In genomic region chr11:9616133-9616532, GRCm38 (mm10) we compare ENCODE assay signal across 19 mouse cellular contexts.
A peak's percentile ranks its signal among the peaks of the same experiment; 100 is the strongest.
DNase-seq lines count a peak whose midpoint lies in the region; ATAC-seq and TF ChIP-seq lines count a peak whose summit lies in the region.
"Had no signal": no experiment of that assay in that cellular context is flagged by ENCODE, and none has a peak within 500 bp of the region (broad histone marks: within the 10 kb centered on the region; RNA-seq: fewer than 3 reads in every experiment).

No protein-coding gene starts in this region.

- no peak for TF ChIP-seq CTCF in brain, embryonic 14.5 days (IDR thresholded peaks at IDR 0.05; ENCODE audit: borderline replicate concordance, extremely low read depth, insufficient read depth, insufficient read length)

- DNase-seq in A20 (ENCODE audit: low read depth, low spot score), result peak; percentile 4
- peak; percentile 17 for DNase-seq in brain, embryonic 14.5 days (ENCODE audit: low read depth)
- no peak for DNase-seq in kidney, adult 11 months
- DNase-seq in spleen, postnatal 10 days (ENCODE audit: low spot score in 2 of 2), result no peak
- DNase-seq in frontal cortex, adult 2 months (ENCODE audit: extremely low spot score in 1 of 2, low spot score in 1 of 2), result no peak
- no peak for DNase-seq in c-Kit-positive CD71-positive TER-119-positive erythroid progenitor cells, embryonic 14.5 days (ENCODE audit: low spot score)
- DNase-seq: adrenal gland, postnatal 10 days; adrenal gland, postnatal 25 days; B cell, adult 2 months; cerebellum, adult 11 months; cerebellum, adult 18-20 months; cerebellum, adult 8-10 months; cerebellum, adult 9-11 months; embryo, embryonic 11 days had no signal

- peak; percentile 80 for ATAC-seq in granulocyte monocyte progenitor cell, adult 5-6 weeks (replicated peaks; ENCODE audit: poor library complexity, severe bottlenecking)
- peak; percentile 72 for ATAC-seq in megakaryocyte, adult 5-6 weeks (ENCODE audit: poor library complexity, severe bottlenecking)
- ATAC-seq: activated CD4-positive, CD25-positive, alpha-beta regulatory T cell, adult 4 months; CD4-positive, CD25-positive, alpha-beta regulatory T cell, adult 4 months; Patski had no signal

- TF ChIP-seq POLR2A in brain, embryonic 14.5 days (IDR thresholded peaks at IDR 0.05; ENCODE audit: borderline replicate concordance, extremely low read depth, insufficient read depth, insufficient read length, poor library complexity, severe bottlenecking), result no peak

Comparison
In these comparisons a context has a peak if more than half of its experiments do, and no peak if none do; other contexts are left out.
1. DNase-seq: peak in A20 (single experiment) and brain, embryonic 14.5 days (single experiment); none in kidney, adult 11 months (single experiment), spleen, postnatal 10 days (0 of 2), frontal cortex, adult 2 months (0 of 2) and c-Kit-positive CD71-positive TER-119-positive erythroid progenitor cells, embryonic 14.5 days (single experiment).